Mouse (Mus musculus) right cerebral cortex, postnatal 4 days (tissue): ENCODE results near the gene Plekha7.

Experiments
- DNase-seq: peaks from one replicate; pipeline ENCODE4 v3.0.0-alpha.2; 2022

The Plekha7 gene

GRCm38 (mm10) chr7:116182451-116182850 is 125.7 kb downstream of the Plekha7 start:
- DNase-seq: no peak

GRCm38 (mm10) chr7:116181444-116181946 is 126.7 kb downstream of the Plekha7 start:
- no peak for DNase-seq

- DNase-seq: no peak
These were observed 129.3 kb downstream of the Plekha7 start for GRCm38 (mm10) chr7:116178916-116179315.

- no peak for DNase-seq
These were observed 135.4 kb downstream of the Plekha7 start for GRCm38 (mm10) chr7:116172774-116173173.

DNA sequence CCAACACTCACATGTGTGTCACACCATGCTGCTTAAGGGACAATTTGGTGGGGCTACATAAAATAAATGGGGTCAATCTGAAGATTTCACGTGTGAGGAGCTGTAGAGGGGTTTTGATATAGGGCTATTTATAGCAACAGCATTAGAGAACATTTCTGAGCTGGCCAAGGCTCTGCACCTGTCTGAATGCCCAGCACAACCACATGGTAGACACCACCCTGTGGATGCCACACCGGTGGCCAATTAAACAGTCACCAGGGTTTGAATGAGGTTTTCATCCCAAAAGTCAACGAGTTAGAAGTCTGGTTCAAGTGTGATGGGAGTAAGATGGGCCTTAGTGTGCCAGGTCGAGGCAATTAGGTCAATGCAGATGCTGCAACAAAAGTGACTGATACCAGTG is 138.8 kb downstream of the Plekha7 start:
- no peak for DNase-seq

- no peak for DNase-seq
These were observed 140.0 kb downstream of the Plekha7 start for GRCm38 (mm10) chr7:116168224-116168623.

DNA sequence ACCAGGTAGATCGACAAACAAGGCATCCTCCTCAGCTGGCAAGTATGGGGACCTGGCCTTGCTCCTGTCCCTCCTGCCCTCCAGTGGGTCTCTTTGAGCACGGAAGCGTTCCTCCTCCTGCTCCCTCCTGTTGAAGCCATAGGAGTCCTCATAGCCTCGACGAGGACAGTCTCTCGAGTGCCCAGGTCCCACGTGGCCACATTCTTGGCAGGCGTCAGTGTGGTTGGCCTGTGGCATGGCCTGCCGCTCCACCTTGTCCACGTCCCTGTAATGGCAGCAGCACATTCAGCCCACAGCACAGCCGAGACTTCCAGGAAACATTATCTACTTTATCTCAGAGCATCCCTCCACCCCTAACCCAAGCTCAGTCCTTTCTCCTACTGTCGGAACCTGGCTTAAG is 143.9 kb downstream of the Plekha7 start:
- DNase-seq: no peak

DNA sequence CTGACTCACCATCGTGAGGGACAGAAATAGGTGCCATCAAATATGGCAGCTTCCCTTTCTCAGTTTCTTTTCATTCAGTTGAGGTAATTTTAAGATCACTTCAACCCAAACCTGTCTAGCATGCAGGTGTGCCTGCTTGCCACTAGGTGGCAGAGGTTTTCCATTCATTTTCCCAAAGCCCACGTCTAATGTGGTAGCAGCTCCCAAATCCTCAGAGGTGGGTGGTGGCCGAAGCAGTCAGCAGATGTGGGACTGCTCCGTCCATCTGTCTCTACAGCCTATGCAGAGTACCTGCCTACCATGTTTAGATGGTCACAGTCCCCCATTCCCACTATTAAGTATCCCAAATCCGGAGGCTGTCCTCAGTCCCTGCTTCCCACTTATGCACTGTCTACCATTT is 146.6 kb downstream of the Plekha7 start:
- peak; percentile 38 for DNase-seq

- no peak for DNase-seq
These were observed 151.4 kb downstream of the Plekha7 start for GRCm38 (mm10) chr7:116156894-116157143.

DNA sequence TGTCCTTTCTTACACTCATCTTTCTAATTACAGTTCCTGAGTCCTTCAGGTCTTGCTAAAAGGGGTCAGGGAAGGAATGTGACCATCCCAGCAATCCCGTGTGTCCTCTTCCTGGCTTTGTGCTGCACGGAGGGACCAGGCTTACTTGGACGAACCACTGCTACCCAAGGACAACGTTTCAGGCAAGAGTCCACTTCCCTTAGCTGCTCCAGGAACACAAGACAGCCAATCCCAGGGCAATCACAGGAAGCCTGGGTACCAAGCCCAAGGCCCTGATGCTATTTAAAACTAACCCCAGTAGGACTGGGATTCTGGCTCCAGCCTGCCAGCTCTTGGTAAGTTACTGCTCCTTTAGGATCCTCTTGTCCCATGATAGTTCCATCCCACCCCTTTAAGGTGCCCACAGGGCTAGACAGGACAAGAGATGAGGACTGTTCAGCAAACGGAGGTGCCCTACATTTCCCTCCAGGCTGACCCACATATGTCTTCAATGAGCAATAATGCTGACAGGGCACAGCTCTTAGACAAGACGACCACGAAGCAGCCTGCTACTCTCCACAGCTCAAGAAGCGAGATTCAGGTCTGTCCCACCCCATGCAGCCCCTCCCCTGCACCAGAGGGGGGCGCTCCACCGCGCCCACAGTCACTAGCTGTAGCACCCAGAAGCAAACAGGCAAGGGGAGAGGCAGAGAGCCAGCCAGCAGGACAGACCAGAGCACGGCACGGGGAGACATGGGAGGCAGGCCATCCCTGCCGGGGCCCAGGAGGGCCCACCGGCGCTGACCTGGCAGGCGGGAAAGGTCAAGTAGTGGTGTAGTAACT is 151.9 kb downstream of the Plekha7 start:
- DNase-seq: no peak

- no peak for DNase-seq
These were observed 154.3 kb downstream of the Plekha7 start for GRCm38 (mm10) chr7:116153781-116154368.

DNA sequence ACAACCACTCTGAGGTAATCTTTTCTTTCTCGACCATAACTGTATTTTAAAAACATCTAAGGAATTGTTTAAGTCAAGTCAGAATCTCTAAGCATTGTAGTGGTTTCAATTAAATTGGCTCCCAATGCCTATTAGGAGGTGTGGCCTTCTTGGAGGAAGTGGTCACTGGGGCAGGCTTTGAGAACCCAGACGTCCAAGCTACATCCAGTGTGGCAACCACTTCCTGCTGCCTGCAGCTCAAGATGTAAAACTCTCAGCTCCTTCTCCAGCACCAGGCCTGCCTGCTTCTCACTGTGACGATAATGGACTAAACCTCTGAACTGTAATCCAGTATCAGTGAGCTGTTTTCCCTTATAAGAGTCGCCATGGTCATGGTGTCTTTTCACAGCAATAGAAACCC is 158.6 kb downstream of the Plekha7 start:
- no peak for DNase-seq

DNA sequence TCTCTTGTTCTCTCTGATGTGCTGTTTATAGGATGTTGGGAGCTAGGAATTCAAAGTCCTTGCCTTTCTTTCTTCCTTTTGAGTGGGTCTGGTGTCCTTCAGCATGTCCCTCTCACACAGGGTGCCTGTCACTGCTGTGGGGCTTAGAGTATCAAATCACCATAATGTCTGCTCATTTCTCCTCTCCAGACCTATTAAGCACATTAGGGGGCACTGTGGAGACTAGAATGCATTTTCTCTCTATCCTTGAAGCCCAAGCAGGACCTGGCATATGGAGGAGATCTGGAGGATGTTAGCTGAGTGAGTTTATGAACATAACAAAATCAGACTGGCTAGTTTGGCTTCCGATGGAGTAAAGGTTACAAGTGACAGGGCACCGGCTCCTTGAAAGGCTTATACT is 161.1 kb downstream of the Plekha7 start:
- DNase-seq: no peak

DNA sequence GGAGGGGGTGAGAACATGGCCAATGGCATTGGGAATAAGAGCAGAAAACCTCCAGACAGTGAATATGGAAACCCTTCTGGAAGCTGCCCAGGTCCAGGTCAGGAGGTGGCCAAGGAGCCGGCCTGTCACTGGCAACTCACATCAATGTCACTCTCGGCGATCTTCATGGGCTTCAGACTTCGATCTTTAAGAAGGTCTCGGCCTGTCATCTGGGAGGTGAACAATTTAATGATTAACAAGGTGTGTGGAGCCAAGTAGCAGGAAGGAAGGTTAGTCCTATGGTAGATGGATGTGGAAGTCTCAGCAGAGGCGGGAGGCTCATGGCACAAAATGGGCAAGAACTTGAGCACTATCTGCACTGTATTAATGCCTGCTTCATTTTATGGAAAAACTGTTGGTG is 163.1 kb downstream of the Plekha7 start:
- no peak for DNase-seq

GRCm38 (mm10) chr7:116137671-116138070 is 170.5 kb downstream of the Plekha7 start:
- no peak for DNase-seq

DNA sequence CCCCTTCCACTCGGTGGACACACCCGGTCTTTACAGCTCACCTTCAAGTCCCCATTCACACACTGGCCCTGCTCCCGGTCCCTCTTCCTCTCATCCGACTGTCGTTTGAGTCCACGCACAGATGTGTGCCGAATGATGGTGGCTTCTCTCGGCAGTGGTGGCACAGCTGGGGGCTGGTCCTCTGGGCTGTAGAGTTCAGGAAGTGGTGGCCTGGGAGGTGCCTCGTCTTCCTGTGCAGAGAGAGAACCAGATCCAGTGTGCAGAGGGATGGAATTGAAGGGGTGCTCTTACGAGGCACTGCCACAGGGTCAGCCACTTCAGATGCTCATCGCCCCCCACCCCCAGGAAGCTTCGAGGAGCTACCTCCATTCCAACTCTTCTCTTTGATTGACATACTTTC is 171.0 kb downstream of the Plekha7 start:
- no peak for DNase-seq

GRCm38 (mm10) chr7:116134413-116135292 is 173.5 kb downstream of the Plekha7 start:
- DNase-seq: no peak

GRCm38 (mm10) chr7:116132078-116132477 is 176.1 kb downstream of the Plekha7 start:
- DNase-seq: peak; percentile 81

GRCm38 (mm10) chr7:116131390-116131789 is 176.8 kb downstream of the Plekha7 start:
- peak; percentile 39 for DNase-seq

- DNase-seq: no peak
These were observed 178.8 kb downstream of the Plekha7 start for GRCm38 (mm10) chr7:116129374-116129773.

- no peak for DNase-seq
These were observed 179.9 kb downstream of the Plekha7 start for GRCm38 (mm10) chr7:116128286-116128685.

DNA sequence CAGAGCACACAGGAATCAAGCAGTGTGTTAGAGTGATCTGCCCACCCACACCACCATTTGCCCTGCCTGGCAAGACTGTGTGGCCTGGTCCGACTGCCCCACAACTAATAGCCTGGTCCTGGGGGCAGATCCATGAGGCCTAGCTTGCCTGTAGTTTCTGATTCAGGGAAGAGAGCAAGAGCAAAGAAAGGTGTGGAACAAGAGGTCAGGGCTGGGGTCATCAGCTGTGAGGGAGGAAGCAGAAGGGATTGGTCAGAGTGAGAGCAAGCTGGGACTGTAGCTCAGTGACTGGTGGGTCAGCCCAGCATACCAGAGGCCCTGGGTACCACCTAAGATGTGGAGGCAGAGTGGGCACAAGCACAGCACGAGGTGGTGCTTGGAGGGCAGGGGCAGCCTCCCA is 181.1 kb downstream of the Plekha7 start:
- DNase-seq: no peak

- DNase-seq: no peak
These were observed 182.5 kb downstream of the Plekha7 start for GRCm38 (mm10) chr7:116125671-116126070.

GRCm38 (mm10) chr7:116124057-116124456 is 184.1 kb downstream of the Plekha7 start:
- no peak for DNase-seq
